Mouse (Mus musculus) heart, postnatal 14 days (tissue): ENCODE data around the gene Qrfp. TPM values are rescaled to one million over a fixed set of nuclear protein-coding genes. Genes with fewer than 3 reads are reported as not detected.

Source experiments
- DNase-seq, 2 experiments: peaks; one replicate each; pipeline ENCODE4 v3.0.0; 2021 to 2022
- intact Hi-C: fragments of 180-260 bp; cut with DNase I; formaldehyde crosslinking; loops from one replicate; pipeline ENCODE4 v1.15.1; 2025
- long read RNA-seq, 2 experiments: library from polyadenylated mRNA; stranded (forward); transcript quantifications; one replicate each; pipeline ENCODE4 v2.0.0; 2021
- total RNA-seq, 2 experiments: library from RNA; stranded (reverse); gene quantifications; 2 replicates each; pipeline ENCODE4 v1.2.3; 2021

Qrfp gene
- total RNA-seq = not detected
- long read RNA-seq, experiment 1 = 0 reads
- long read RNA-seq, experiment 2 = 0 reads

GRCm38 (mm10) chr2:31810444-31810843 lies at the start of gene Qrfp:
Qrfp (minus strand) TSS chr2:31810580.
- intact Hi-C loops = no loop called here
- no peak for DNase-seq

- intact Hi-C loops = no loop called here
- no peak for DNase-seq
Observed at GRCm38 (mm10) chr2:31858500-31858899, 48.1 kb upstream of the Qrfp start.

GRCm38 (mm10) chr2:31857180-31857579 lies 46.8 kb upstream of the Qrfp start:
- peak in 1 of 2 experiments; percentile 28 for DNase-seq
- intact Hi-C loops = no loop called here

- DNase-seq = no peak
- intact Hi-C loops = no loop called here
Observed at GRCm38 (mm10) chr2:31855991-31856390, 45.6 kb upstream of the Qrfp start.

- intact Hi-C loops = no loop called here
Observed at GRCm38 (mm10) chr2:31850141-31850540, 39.8 kb upstream of the Qrfp start.

GRCm38 (mm10) chr2:31847908-31848307 lies 37.5 kb upstream of the Qrfp start:
- intact Hi-C loops = loop anchor here (5.0 kb wide), 1 partner anchor 61 kb away; no protein-coding TSS in a partner anchor
- DNase-seq = peak in 1 of 2 experiments; percentile 27

More at GRCm38 (mm10) chr2:31850141-31850540, 39.8 kb upstream of the Qrfp start:
- DNase-seq = no peak

- intact Hi-C loops = loop anchor here (5.0 kb wide), 1 partner anchor 60 kb away; no protein-coding TSS in a partner anchor
- DNase-seq = no peak
Observed at GRCm38 (mm10) chr2:31846692-31847660, 36.6 kb upstream of the Qrfp start.

GRCm38 (mm10) chr2:31845896-31846691 lies 35.7 kb upstream of the Qrfp start, which contains the start of gene Fibcd1:
Fibcd1 (minus strand) TSS chr2:31846005.
- intact Hi-C loops = loop anchor here (5.0 kb wide), 1 partner anchor 59 kb away; no protein-coding TSS in a partner anchor
- DNase-seq = peak in 1 of 2 experiments; percentile 16

GRCm38 (mm10) chr2:31845512-31845895 lies 35.1 kb upstream of the Qrfp start:
- intact Hi-C loops = loop anchor here (5.0 kb wide), 1 partner anchor 58 kb away; no protein-coding TSS in a partner anchor
- DNase-seq = no peak

GRCm38 (mm10) chr2:31844729-31845136 lies 34.4 kb upstream of the Qrfp start:
- intact Hi-C loops = loop anchor here (5.0 kb wide), 1 partner anchor 57 kb away; no protein-coding TSS in a partner anchor
- DNase-seq = no peak

- intact Hi-C loops = no loop called here
- DNase-seq = no peak
Observed at GRCm38 (mm10) chr2:31838868-31839267, 28.5 kb upstream of the Qrfp start.

GRCm38 (mm10) chr2:31836985-31837384 lies 26.6 kb upstream of the Qrfp start:
- intact Hi-C loops = no loop called here
- DNase-seq = no peak

- no peak for DNase-seq
- intact Hi-C loops = no loop called here
Observed at GRCm38 (mm10) chr2:31836091-31836490, 25.7 kb upstream of the Qrfp start.

GRCm38 (mm10) chr2:31828311-31828825 lies 18.0 kb upstream of the Qrfp start:
- intact Hi-C loops = no loop called here
- DNase-seq = no peak

- intact Hi-C loops = no loop called here
- no peak for DNase-seq
Observed at GRCm38 (mm10) chr2:31827877-31828276, 17.5 kb upstream of the Qrfp start.

GRCm38 (mm10) chr2:31826094-31827085 lies 16.0 kb upstream of the Qrfp start:
- DNase-seq = no peak
- intact Hi-C loops = no loop called here

- no peak for DNase-seq
- intact Hi-C loops = no loop called here
Observed at GRCm38 (mm10) chr2:31825469-31825911, 15.1 kb upstream of the Qrfp start.

- intact Hi-C loops = no loop called here
- peak in 1 of 2 experiments; percentile 47 for DNase-seq
Observed at GRCm38 (mm10) chr2:31823933-31824730, 13.8 kb upstream of the Qrfp start.
